Comparison of ENCODE assay signal across 8 mouse cellular contexts in the genomic region with DNA sequence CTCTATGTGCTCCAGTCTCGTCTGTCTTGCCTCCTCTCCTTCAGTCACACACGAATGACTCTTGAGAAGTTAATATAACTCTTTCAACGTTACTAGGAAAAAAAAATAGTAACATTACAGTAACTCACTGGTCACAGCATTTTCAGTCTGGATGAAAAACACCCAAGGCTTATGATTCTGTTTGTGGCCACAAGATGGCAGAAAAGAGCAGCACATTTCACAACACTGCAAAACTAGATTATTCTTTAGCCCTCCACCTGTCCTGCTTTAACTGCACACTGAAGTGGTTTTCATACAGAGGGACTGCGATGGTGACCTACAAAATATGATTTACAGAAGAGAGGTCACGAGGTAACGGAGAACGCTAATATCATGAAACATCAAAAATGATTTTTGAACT. TPM values are rescaled to one million over a fixed set of nuclear protein-coding genes. Genes with fewer than 3 reads are reported as not detected.
DNase-seq lines count a peak whose midpoint lies in the region; ATAC-seq and TF ChIP-seq lines count a peak whose summit lies in the region.

No protein-coding gene starts in this region.

- 1% methylated on average over 7 of the region's 7 CpGs for WGBS in embryonic facial prominence, embryonic 14.5 days
- WGBS in heart, embryonic 12.5 days = 1% methylated on average over 7 of the region's 7 CpGs
- WGBS in kidney, embryonic 16.5 days = 1% methylated on average over 7 of the region's 7 CpGs
- WGBS in liver, embryonic 15.5 days (ENCODE audit: insufficient replicate concordance) = under 1% methylated on average over 7 of the region's 7 CpGs
- WGBS in neural tube, embryonic 11.5 days = 2% methylated on average over 7 of the region's 7 CpGs

- TF ChIP-seq CTCF in E14TG2a.4 (conservative IDR thresholded peaks at IDR 0.05; ENCODE audit: low read length) = peak; percentile 92

- H3K4me1 ChIP-seq in E14TG2a.4 (replicated peaks; ENCODE audit: low read depth, low read length) = peaks cover 26% of the 10 kb centered on the region
- peaks cover 18% of the 10 kb centered on the region for H3K4me1 ChIP-seq in embryonic facial prominence, embryonic 14.5 days (ENCODE audit: control insufficient read depth, insufficient read depth, low read length)
- H3K4me1 ChIP-seq in heart, embryonic 12.5 days (replicated peaks) = peaks cover 20% of the 10 kb centered on the region
- peaks cover 25% of the 10 kb centered on the region for H3K4me1 ChIP-seq in kidney, embryonic 16.5 days (ENCODE audit: insufficient read depth, low read length)
- peaks cover 51% of the 10 kb centered on the region for H3K4me1 ChIP-seq in liver, embryonic 15.5 days (replicated peaks)
- H3K4me1 ChIP-seq in neural tube, embryonic 11.5 days (ENCODE audit: control insufficient read depth, insufficient read depth, low read length) = peaks cover 16% of the 10 kb centered on the region

- H3K4me3 ChIP-seq in E14TG2a.4 (replicated peaks; ENCODE audit: low read length) = peak overlapping the region; percentile 76
- H3K4me3 ChIP-seq in embryonic facial prominence, embryonic 14.5 days (ENCODE audit: low read depth, low read length) = peak overlapping the region; percentile 48
- H3K4me3 ChIP-seq in heart, embryonic 12.5 days = peak overlapping the region; percentile 47
- H3K4me3 ChIP-seq in kidney, embryonic 16.5 days (ENCODE audit: low read length) = peak overlapping the region; percentile 56
- H3K4me3 ChIP-seq in liver, embryonic 15.5 days (replicated peaks) = peak overlapping the region; percentile 62
- H3K4me3 ChIP-seq in neural tube, embryonic 11.5 days (ENCODE audit: low read depth, low read length) = peak overlapping the region; percentile 32; the same call in 1 of the 2 replicates

- no peaks in the 10 kb centered on the region for H3K9me3 ChIP-seq in E14TG2a.4 (ENCODE audit: low read length)
- no peaks in the 10 kb centered on the region for H3K9me3 ChIP-seq in embryonic facial prominence, embryonic 14.5 days (ENCODE audit: control insufficient read depth, low read length)
- no peaks in the 10 kb centered on the region for H3K9me3 ChIP-seq in heart, embryonic 12.5 days (replicated peaks)
- no peaks in the 10 kb centered on the region for H3K9me3 ChIP-seq in kidney, embryonic 16.5 days (ENCODE audit: low read length)
- no peaks in the 10 kb centered on the region for H3K9me3 ChIP-seq in liver, embryonic 15.5 days (replicated peaks)
- no peaks in the 10 kb centered on the region for H3K9me3 ChIP-seq in neural tube, embryonic 11.5 days (ENCODE audit: control insufficient read depth, low read length)

- H3K27ac ChIP-seq in embryonic facial prominence, embryonic 14.5 days (replicated peaks; ENCODE audit: low read depth, low read length) = peak overlapping the region; percentile 93; the same call in 1 of the 2 replicates
- no peak overlapping the region; the same call in 1 of the 2 replicates for H3K27ac ChIP-seq in heart, embryonic 12.5 days (ENCODE audit: poor library complexity, severe bottlenecking)
- H3K27ac ChIP-seq in kidney, embryonic 16.5 days (ENCODE audit: low read length) = peak overlapping the region; percentile 96
- H3K27ac ChIP-seq in liver, embryonic 15.5 days (replicated peaks) = peak overlapping the region; percentile 95
- peak overlapping the region; percentile 75 for H3K27ac ChIP-seq in neural tube, embryonic 11.5 days (ENCODE audit: low read depth, low read length)

- peak; percentile 64 for DNase-seq in adrenal gland, postnatal 14 days
- peak; percentile 79 for DNase-seq in embryonic facial prominence, embryonic 14.5 days (ENCODE audit: low spot score)
- peak; percentile 44 for DNase-seq in neural tube, embryonic 11.5 days (ENCODE audit: low spot score)
- peak; percentile 70 for DNase-seq in thymus, postnatal 14 days

- peak overlapping the region; percentile 72 for H3K9ac ChIP-seq in embryonic facial prominence, embryonic 14.5 days (ENCODE audit: low read depth, low read length)
- peak overlapping the region; percentile 79 for H3K9ac ChIP-seq in heart, embryonic 12.5 days
- H3K9ac ChIP-seq in kidney, embryonic 16.5 days (replicated peaks; ENCODE audit: low read length) = peak overlapping the region; percentile 78
- peak overlapping the region; percentile 81 for H3K9ac ChIP-seq in liver, embryonic 15.5 days
- H3K9ac ChIP-seq in neural tube, embryonic 11.5 days (ENCODE audit: low read length) = peak overlapping the region; percentile 43

- no peak for ATAC-seq in embryonic facial prominence, embryonic 14.5 days (ENCODE audit: low read depth)
- ATAC-seq in heart, embryonic 12.5 days (ENCODE audit: insufficient number of reproducible peaks, low FRiP score) = no peak
- no peak for ATAC-seq in kidney, embryonic 16.5 days (ENCODE audit: low FRiP score, low TSS enrichment)
- no peak for ATAC-seq in liver, embryonic 15.5 days (ENCODE audit: insufficient read depth)
- no peak for ATAC-seq in neural tube, embryonic 11.5 days (ENCODE audit: insufficient read depth, low FRiP score, low TSS enrichment)

- H3K27me3 ChIP-seq in E14TG2a.4 (ENCODE audit: insufficient read depth, low read length) = no peaks in the 10 kb centered on the region
- no peaks in the 10 kb centered on the region for H3K27me3 ChIP-seq in embryonic facial prominence, embryonic 14.5 days (replicated peaks; ENCODE audit: control insufficient read depth, insufficient read depth, low read length)
- H3K27me3 ChIP-seq in heart, embryonic 12.5 days (replicated peaks) = no peaks in the 10 kb centered on the region
- no peaks in the 10 kb centered on the region for H3K27me3 ChIP-seq in kidney, embryonic 16.5 days (ENCODE audit: insufficient read depth, low read length)
- H3K27me3 ChIP-seq in liver, embryonic 15.5 days = no peaks in the 10 kb centered on the region
- H3K27me3 ChIP-seq in neural tube, embryonic 11.5 days (ENCODE audit: control insufficient read depth, insufficient read depth, low read length) = no peaks in the 10 kb centered on the region

- H3K4me2 ChIP-seq in embryonic facial prominence, embryonic 14.5 days (ENCODE audit: low read depth, low read length) = peak overlapping the region; percentile 75
- peak overlapping the region; percentile 90 for H3K4me2 ChIP-seq in heart, embryonic 12.5 days
- peak overlapping the region; percentile 88 for H3K4me2 ChIP-seq in kidney, embryonic 16.5 days (replicated peaks; ENCODE audit: low read depth, low read length)
- peak overlapping the region; percentile 90 for H3K4me2 ChIP-seq in liver, embryonic 15.5 days
- peak overlapping the region; percentile 56 for H3K4me2 ChIP-seq in neural tube, embryonic 11.5 days (ENCODE audit: low read depth)

- H3K36me3 ChIP-seq in E14TG2a.4 (ENCODE audit: insufficient read depth, low read length) = no peaks in the 10 kb centered on the region
- H3K36me3 ChIP-seq in embryonic facial prominence, embryonic 14.5 days (ENCODE audit: control insufficient read depth, insufficient read depth, low read length) = no peaks in the 10 kb centered on the region
- H3K36me3 ChIP-seq in heart, embryonic 12.5 days = no peaks in the 10 kb centered on the region
- H3K36me3 ChIP-seq in kidney, embryonic 16.5 days (ENCODE audit: insufficient read depth, low read length) = no peaks in the 10 kb centered on the region
- H3K36me3 ChIP-seq in liver, embryonic 15.5 days (replicated peaks) = no peaks in the 10 kb centered on the region
- H3K36me3 ChIP-seq in neural tube, embryonic 11.5 days (ENCODE audit: control insufficient read depth, insufficient read depth, low read length) = no peaks in the 10 kb centered on the region

RNA-seq across cellular contexts. Expression of a gene that starts 1.2 kb away (rescaled TPM):
- 191 and 254 TPM in 2 replicates for total RNA-seq in adrenal gland, postnatal 14 days (2021)
- polyA plus RNA-seq in embryonic facial prominence, embryonic 14.5 days (2014; fragmentation: Nextera tagmentation; extraction: Ambion mirVana) = 1.4 and 1.8 TPM in 2 replicates
- 0.91 TPM in 1 of 2 replicates, not detected in the other for polyA plus RNA-seq in heart, embryonic 12.5 days (2016; fragmentation: Nextera tagmentation; extraction: Ambion mirVana)
- 1.9 and 3.8 TPM in 2 replicates for polyA plus RNA-seq in kidney, embryonic 16.5 days (2015; fragmentation: Nextera tagmentation; extraction: Ambion mirVana)
- 3.2 and 3.4 TPM in 2 replicates for polyA plus RNA-seq in liver, embryonic 15.5 days (2015; fragmentation: Nextera tagmentation; extraction: Ambion mirVana)
- polyA plus RNA-seq in neural tube, embryonic 11.5 days (2014; fragmentation: Nextera tagmentation; extraction: Ambion mirVana) = 2.1 and 2.3 TPM in 2 replicates

RNA-seq across cellular contexts. Expression of a gene that starts 1.5 kb away (rescaled TPM):
- 129 and 184 TPM in 2 replicates for total RNA-seq in adrenal gland, postnatal 14 days (2021)
- polyA plus RNA-seq in embryonic facial prominence, embryonic 14.5 days (2014; fragmentation: Nextera tagmentation; extraction: Ambion mirVana) = 10.8 and 14.8 TPM in 2 replicates
- polyA plus RNA-seq in heart, embryonic 12.5 days (2016; fragmentation: Nextera tagmentation; extraction: Ambion mirVana) = 5.4 and 6.6 TPM in 2 replicates
- polyA plus RNA-seq in kidney, embryonic 16.5 days (2015; fragmentation: Nextera tagmentation; extraction: Ambion mirVana) = 13.5 and 20.3 TPM in 2 replicates
- polyA plus RNA-seq in liver, embryonic 15.5 days (2015; fragmentation: Nextera tagmentation; extraction: Ambion mirVana) = 6.7 and 19.9 TPM in 2 replicates
- 13.2 and 19.5 TPM in 2 replicates for polyA plus RNA-seq in neural tube, embryonic 11.5 days (2014; fragmentation: Nextera tagmentation; extraction: Ambion mirVana)

RNA-seq across cellular contexts. Expression of a gene that starts 2.7 kb away (rescaled TPM):
- total RNA-seq in adrenal gland, postnatal 14 days (2021) = 287 and 324 TPM in 2 replicates
- polyA plus RNA-seq in embryonic facial prominence, embryonic 14.5 days (2014; fragmentation: Nextera tagmentation; extraction: Ambion mirVana) = 9.5 and 9.6 TPM in 2 replicates
- 2.0 TPM in 2 replicates for polyA plus RNA-seq in heart, embryonic 12.5 days (2016; fragmentation: Nextera tagmentation; extraction: Ambion mirVana)
- 6.2 and 12.4 TPM in 2 replicates for polyA plus RNA-seq in kidney, embryonic 16.5 days (2015; fragmentation: Nextera tagmentation; extraction: Ambion mirVana)
- 4.3 and 10.4 TPM in 2 replicates for polyA plus RNA-seq in liver, embryonic 15.5 days (2015; fragmentation: Nextera tagmentation; extraction: Ambion mirVana)
- polyA plus RNA-seq in neural tube, embryonic 11.5 days (2014; fragmentation: Nextera tagmentation; extraction: Ambion mirVana) = 5.6 and 23.9 TPM in 2 replicates

RNA-seq across cellular contexts. Expression of a gene that starts 7.1 kb away (rescaled TPM):
- 57.9 and 74.0 TPM in 2 replicates for total RNA-seq in adrenal gland, postnatal 14 days (2021)
- polyA plus RNA-seq in embryonic facial prominence, embryonic 14.5 days (2014; fragmentation: Nextera tagmentation; extraction: Ambion mirVana) = 2.2 and 2.9 TPM in 2 replicates
- 1.4 and 2.5 TPM in 2 replicates for polyA plus RNA-seq in heart, embryonic 12.5 days (2016; fragmentation: Nextera tagmentation; extraction: Ambion mirVana)
- 4.3 and 4.4 TPM in 2 replicates for polyA plus RNA-seq in kidney, embryonic 16.5 days (2015; fragmentation: Nextera tagmentation; extraction: Ambion mirVana)
- 7.6 and 8.8 TPM in 2 replicates for polyA plus RNA-seq in liver, embryonic 15.5 days (2015; fragmentation: Nextera tagmentation; extraction: Ambion mirVana)
- 4.3 and 4.6 TPM in 2 replicates for polyA plus RNA-seq in neural tube, embryonic 11.5 days (2014; fragmentation: Nextera tagmentation; extraction: Ambion mirVana)

RNA-seq across cellular contexts. Expression of a gene that starts 16.8 kb away (rescaled TPM):
- not detected in 2 replicates for total RNA-seq in adrenal gland, postnatal 14 days (2021)
- 0.31 TPM in 1 of 2 replicates, not detected in the other for polyA plus RNA-seq in embryonic facial prominence, embryonic 14.5 days (2014; fragmentation: Nextera tagmentation; extraction: Ambion mirVana)
- polyA plus RNA-seq in heart, embryonic 12.5 days (2016; fragmentation: Nextera tagmentation; extraction: Ambion mirVana) = not detected in 2 replicates
- not detected in 2 replicates for polyA plus RNA-seq in kidney, embryonic 16.5 days (2015; fragmentation: Nextera tagmentation; extraction: Ambion mirVana)
- not detected in 2 replicates for polyA plus RNA-seq in liver, embryonic 15.5 days (2015; fragmentation: Nextera tagmentation; extraction: Ambion mirVana)
- not detected in 2 replicates for polyA plus RNA-seq in neural tube, embryonic 11.5 days (2014; fragmentation: Nextera tagmentation; extraction: Ambion mirVana)
